ENCODE assay signal across 20 mouse cellular contexts in the genomic region with DNA sequence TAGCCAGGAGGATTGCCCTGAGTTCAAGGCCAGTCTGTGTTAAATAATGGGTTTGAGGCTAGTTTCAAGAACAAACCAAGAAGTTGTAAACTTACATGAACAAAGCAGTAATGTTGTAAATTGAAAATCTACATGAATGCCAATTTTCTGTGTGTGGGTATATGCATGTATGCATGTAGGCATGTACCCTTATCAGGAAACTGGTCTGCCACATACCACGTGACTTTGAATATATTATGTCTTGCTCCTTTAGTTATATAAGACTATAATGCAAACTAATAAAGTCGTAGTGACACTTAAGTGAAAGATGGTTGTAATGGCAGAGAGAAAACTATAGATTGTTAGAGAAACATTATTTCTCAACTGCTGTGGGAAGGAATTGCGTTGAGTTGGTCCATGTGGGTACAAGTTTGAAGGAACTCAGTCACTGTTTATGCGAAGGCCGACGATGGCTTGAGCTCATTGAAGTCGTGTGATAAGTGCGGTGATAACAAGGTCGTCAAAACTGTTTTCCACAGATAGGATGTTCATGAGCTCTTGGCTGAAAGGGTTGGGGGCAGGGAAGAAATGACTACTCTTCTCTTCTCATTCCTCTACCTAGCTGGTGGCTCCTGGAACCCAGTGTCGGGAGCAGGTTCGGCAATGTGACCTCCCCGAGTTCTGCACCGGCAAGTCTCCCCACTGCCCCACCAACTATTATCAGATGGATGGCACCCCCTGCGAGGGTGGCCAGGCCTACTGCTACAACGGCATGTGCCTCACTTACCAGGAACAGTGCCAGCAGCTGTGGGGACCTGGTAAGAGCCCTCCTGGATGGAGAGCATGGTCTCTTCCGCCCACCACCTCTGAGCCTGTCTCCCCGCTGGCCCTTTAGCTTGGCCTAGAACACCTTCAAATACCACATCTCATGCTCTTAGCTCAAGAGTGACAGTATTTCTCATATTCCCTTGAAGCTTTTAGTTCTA. TPM values are rescaled to one million over a fixed set of nuclear protein-coding genes. Genes with fewer than 3 reads are reported as not detected.
DNase-seq lines count a peak whose midpoint lies in the region; ATAC-seq and TF ChIP-seq lines count a peak whose summit lies in the region.
"Had no signal": no experiment of that assay in that cellular context is flagged by ENCODE, and none has a peak within 500 bp of the region (broad histone marks: within the 10 kb centered on the region; RNA-seq: fewer than 3 reads in every experiment).

No protein-coding gene starts in this region.

- H3K27me3 ChIP-seq in liver, postnatal 0 days (ENCODE audit: insufficient read depth, low read length), result no peaks in the 10 kb centered on the region
- H3K27me3 ChIP-seq in liver, embryonic 11.5 days (replicated peaks; ENCODE audit: control insufficient read depth, insufficient read depth, low read length), result no peaks in the 10 kb centered on the region
- no peaks in the 10 kb centered on the region for H3K27me3 ChIP-seq in liver, embryonic 15.5 days
- H3K27me3 ChIP-seq: CH12.LX; forebrain, embryonic 13.5 days; heart, embryonic 12.5 days; hindbrain, embryonic 15.5 days had no signal

- H3K4me1 ChIP-seq in liver, postnatal 0 days (ENCODE audit: insufficient read depth), result peaks cover 7% of the 10 kb centered on the region; the same call in 1 of the 2 replicates
- H3K4me1 ChIP-seq in liver, embryonic 11.5 days (replicated peaks; ENCODE audit: control insufficient read depth, insufficient read depth, low read length), result peaks cover 8% of the 10 kb centered on the region; the same call in 1 of the 2 replicates
- peaks cover 33% of the 10 kb centered on the region for H3K4me1 ChIP-seq in liver, embryonic 15.5 days (replicated peaks)
- H3K4me1 ChIP-seq: forebrain, embryonic 13.5 days; hindbrain, embryonic 15.5 days had no signal

- no peak for TF ChIP-seq CTCF in liver, postnatal 0 days (IDR thresholded peaks at IDR 0.05; ENCODE audit: low read depth)
- no peak for TF ChIP-seq CTCF in gastrocnemius, adult 2 months (IDR thresholded peaks at IDR 0.05)

- no peak for ATAC-seq in liver, postnatal 0 days
- peak; percentile 84 for ATAC-seq in liver, embryonic 11.5 days (replicated peaks; ENCODE audit: low FRiP score)
- ATAC-seq in liver, embryonic 15.5 days (ENCODE audit: insufficient read depth), result peak; percentile 68
- ATAC-seq: forebrain, embryonic 13.5 days; forebrain, postnatal 0 days had no signal

- H3K36me3 ChIP-seq in liver, postnatal 0 days (replicated peaks; ENCODE audit: insufficient read depth, low read length), result peaks cover 3% of the 10 kb centered on the region; the same call in 1 of the 2 replicates
- peaks cover 6% of the 10 kb centered on the region for H3K36me3 ChIP-seq in liver, embryonic 11.5 days (ENCODE audit: control insufficient read depth, insufficient read depth, low read length)
- no peaks in the 10 kb centered on the region for H3K36me3 ChIP-seq in liver, embryonic 15.5 days (replicated peaks)

- H3K9me3 ChIP-seq in liver, postnatal 0 days (ENCODE audit: low read length), result no peaks in the 10 kb centered on the region
- H3K9me3 ChIP-seq in liver, embryonic 11.5 days (ENCODE audit: control insufficient read depth, low read length), result no peaks in the 10 kb centered on the region
- no peaks in the 10 kb centered on the region for H3K9me3 ChIP-seq in liver, embryonic 15.5 days (replicated peaks)
- H3K9me3 ChIP-seq: embryonic facial prominence, embryonic 10.5 days; forebrain, embryonic 13.5 days; heart, embryonic 12.5 days; hindbrain, embryonic 15.5 days had no signal

- no peak overlapping the region for H3K27ac ChIP-seq in liver, postnatal 0 days (ENCODE audit: low read depth)
- 0 out of 2 replicates have a peak overlapping the region, but pooled peaks have one; percentile 46 for H3K27ac ChIP-seq in liver, embryonic 11.5 days (ENCODE audit: low read depth, low read length)
- H3K27ac ChIP-seq in liver, embryonic 15.5 days (replicated peaks), result 0 out of 2 replicates have a peak overlapping the region, but pooled peaks have one; percentile 2
- H3K27ac ChIP-seq in gastrocnemius, adult 2 months, result no peak overlapping the region
- H3K27ac ChIP-seq: embryonic facial prominence, embryonic 10.5 days; forebrain, embryonic 13.5 days; hindbrain, embryonic 15.5 days had no signal

- DNase-seq in liver, result peak; percentile 47
- DNase-seq in liver, postnatal 0 days, result no peak
- DNase-seq in liver, embryonic 11.5 days (ENCODE audit: low spot score), result no peak
- no peak for DNase-seq in lung, postnatal 36 days
- no peak for DNase-seq in urinary bladder, postnatal 14 days (ENCODE audit: low spot score)
- no peak for DNase-seq in gastrocnemius, adult 2 months
- DNase-seq: adrenal gland, adult 8-10 months; cerebellum, adult 2 months; cerebellum, postnatal 10 days; forebrain, postnatal 0 days; gastrocnemius, postnatal 25 days; heart, adult 18-20 months; heart, postnatal 36 days had no signal

- WGBS in liver, postnatal 0 days (ENCODE audit: insufficient replicate concordance), result 77% methylated on average over 17 of the region's 17 CpGs
- WGBS in liver, embryonic 11.5 days, result 75% methylated on average over 17 of the region's 17 CpGs
- 46% methylated on average over 17 of the region's 17 CpGs for WGBS in liver, embryonic 15.5 days (ENCODE audit: insufficient replicate concordance)

- H3K4me3 ChIP-seq in liver, postnatal 0 days (ENCODE audit: low read depth, low read length), result no peak overlapping the region
- H3K4me3 ChIP-seq in liver, embryonic 11.5 days (ENCODE audit: low read depth, low read length), result no peak overlapping the region
- no peak overlapping the region for H3K4me3 ChIP-seq in liver, embryonic 15.5 days (replicated peaks)
- no peak overlapping the region for H3K4me3 ChIP-seq in gastrocnemius, adult 2 months
- H3K4me3 ChIP-seq: embryonic facial prominence, embryonic 10.5 days; forebrain, embryonic 13.5 days; heart, embryonic 12.5 days; hindbrain, embryonic 15.5 days had no signal

- no peak overlapping the region for H3K4me2 ChIP-seq in liver, postnatal 0 days (ENCODE audit: low read depth, low read length)
- H3K4me2 ChIP-seq in liver, embryonic 11.5 days, result no peak overlapping the region
- H3K4me2 ChIP-seq in liver, embryonic 15.5 days, result no peak overlapping the region
- H3K4me2 ChIP-seq: forebrain, embryonic 13.5 days; heart, embryonic 12.5 days; hindbrain, embryonic 15.5 days had no signal

- no peak for TF ChIP-seq EP300 in liver, postnatal 0 days (IDR thresholded peaks at IDR 0.05; ENCODE audit: low read depth)

- H3K9ac ChIP-seq in liver, postnatal 0 days (replicated peaks), result no peak overlapping the region
- H3K9ac ChIP-seq in liver, embryonic 11.5 days (ENCODE audit: low read depth, low read length), result no peak overlapping the region
- no peak overlapping the region for H3K9ac ChIP-seq in liver, embryonic 15.5 days
- H3K9ac ChIP-seq: forebrain, embryonic 13.5 days; forebrain, postnatal 0 days; heart, embryonic 12.5 days; hindbrain, embryonic 15.5 days had no signal

- intact Hi-C loops in gastrocnemius, adult 2 months (cut with DNase I), result no loop called here

RNA-seq across cellular contexts. Expression of a gene that starts 35.0 kb away (rescaled TPM):
- not detected in 2 replicates for polyA plus RNA-seq in liver, postnatal 0 days (2015; fragmentation: Nextera tagmentation; extraction: Ambion mirVana)
- polyA plus RNA-seq in liver, embryonic 11.5 days (2014; fragmentation: Nextera tagmentation; extraction: Ambion mirVana), result 0.33 and 0.48 TPM in 2 replicates
- polyA plus RNA-seq in liver, embryonic 15.5 days (2015; fragmentation: Nextera tagmentation; extraction: Ambion mirVana), result 0.03 and 0.15 TPM in 2 replicates
- total RNA-seq in gastrocnemius, adult 2 months (2021), result not detected
- total RNA-seq: gastrocnemius, adult 18-20 months; gastrocnemius, postnatal 25 days; heart, adult 18-20 months had no signal

Comparison
In these comparisons a context has a peak if more than half of its experiments do, and no peak if none do; other contexts are left out.
1. H3K27ac ChIP-seq: peak in liver, embryonic 11.5 days (single experiment) and liver, embryonic 15.5 days (single experiment); none in liver, postnatal 0 days (single experiment) and gastrocnemius, adult 2 months (single experiment).